29 mouse cellular contexts compared by ENCODE assay signal in genomic region chr2:60084823-60085222, GRCm38 (mm10).
DNase-seq lines count a peak whose midpoint lies in the region; ATAC-seq and TF ChIP-seq lines count a peak whose summit lies in the region.
"Had no signal": no experiment of that assay in that cellular context is flagged by ENCODE, and none has a peak within 500 bp of the region (broad histone marks: within the 10 kb centered on the region; RNA-seq: fewer than 3 reads in every experiment).

No protein-coding gene starts in this region.

- no peaks in the 10 kb centered on the region for H3K27me3 ChIP-seq in heart, embryonic 11.5 days (ENCODE audit: control insufficient read depth, insufficient read depth, low read length)
- H3K27me3 ChIP-seq in ES-Bruce4 (ENCODE audit: control insufficient read depth, insufficient read depth, low read length, poor library complexity, severe bottlenecking), result no peaks in the 10 kb centered on the region
- H3K27me3 ChIP-seq: CH12.LX; embryonic facial prominence, embryonic 12.5 days; embryonic facial prominence, embryonic 15.5 days; forebrain, embryonic 12.5 days; forebrain, embryonic 15.5 days; heart, embryonic 12.5 days; heart, embryonic 15.5 days; hindbrain, embryonic 13.5 days; intestine, embryonic 15.5 days had no signal

- no peak overlapping the region for H3K4me2 ChIP-seq in heart, embryonic 11.5 days
- H3K4me2 ChIP-seq: embryonic facial prominence, embryonic 12.5 days; embryonic facial prominence, embryonic 15.5 days; forebrain, embryonic 12.5 days; forebrain, embryonic 15.5 days; heart, embryonic 12.5 days; heart, embryonic 15.5 days; hindbrain, embryonic 13.5 days; intestine, embryonic 15.5 days had no signal

- no peak for TF ChIP-seq POLR2A in ES-Bruce4 (IDR thresholded peaks at IDR 0.05; ENCODE audit: insufficient read depth, low read length)
- TF ChIP-seq POLR2A in bone marrow, adult 2 months (IDR thresholded peaks at IDR 0.05; ENCODE audit: borderline replicate concordance, control insufficient read depth, low read depth, low read length), result no peak

- H3K27ac ChIP-seq in heart, embryonic 11.5 days (ENCODE audit: low read depth, low read length), result no peak overlapping the region
- H3K27ac ChIP-seq in ES-Bruce4 (ENCODE audit: insufficient read depth, low read length), result peak overlapping the region; percentile 66
- peak overlapping the region; percentile 63 for H3K27ac ChIP-seq in bone marrow, adult 2 months (ENCODE audit: control insufficient read depth, insufficient read depth, low read depth, low read length, poor library complexity)
- H3K27ac ChIP-seq: embryonic facial prominence, embryonic 12.5 days; embryonic facial prominence, embryonic 15.5 days; forebrain, embryonic 12.5 days; forebrain, embryonic 15.5 days; heart, embryonic 15.5 days; hindbrain, embryonic 10.5 days; hindbrain, embryonic 13.5 days; intestine, embryonic 15.5 days had no signal

- TF ChIP-seq EP300 in ES-Bruce4 (IDR thresholded peaks at IDR 0.05; ENCODE audit: insufficient read depth, low read depth, low read length), result peak; percentile 94

- no peak for ATAC-seq in heart, embryonic 11.5 days (replicated peaks; ENCODE audit: insufficient number of reproducible peaks, low FRiP score, low TSS enrichment)
- ATAC-seq: activated CD4-positive, CD25-positive, alpha-beta regulatory T cell, adult 4 months; forebrain, embryonic 15.5 days; hindbrain, embryonic 16.5 days; intestine, embryonic 15.5 days had no signal

- H3K9ac ChIP-seq in heart, embryonic 11.5 days (ENCODE audit: low read depth, low read length), result no peak overlapping the region
- no peak overlapping the region for H3K9ac ChIP-seq in ES-Bruce4 (ENCODE audit: low read depth, poor library complexity, severe bottlenecking)
- H3K9ac ChIP-seq: embryonic facial prominence, embryonic 12.5 days; embryonic facial prominence, embryonic 15.5 days; forebrain, embryonic 12.5 days; forebrain, embryonic 15.5 days; heart, embryonic 12.5 days; heart, embryonic 15.5 days; hindbrain, embryonic 13.5 days; intestine, embryonic 15.5 days had no signal

- H3K4me1 ChIP-seq in heart, embryonic 11.5 days (ENCODE audit: control insufficient read depth, insufficient read depth, low read length), result peaks cover 16% of the 10 kb centered on the region
- H3K4me1 ChIP-seq in ES-Bruce4 (ENCODE audit: control insufficient read depth, insufficient read depth, low read length), result peaks cover 5% of the 10 kb centered on the region
- H3K4me1 ChIP-seq in bone marrow, adult 2 months (ENCODE audit: control insufficient read depth, insufficient read depth, low read length), result peaks cover 7% of the 10 kb centered on the region
- H3K4me1 ChIP-seq: intestine, embryonic 15.5 days had no signal

- no peaks in the 10 kb centered on the region for H3K36me3 ChIP-seq in heart, embryonic 11.5 days (ENCODE audit: control insufficient read depth, insufficient read depth, low read length)
- no peaks in the 10 kb centered on the region for H3K36me3 ChIP-seq in ES-Bruce4 (ENCODE audit: control insufficient read depth, insufficient read depth, low read length, poor library complexity, severe bottlenecking)
- H3K36me3 ChIP-seq: embryonic facial prominence, embryonic 12.5 days; embryonic facial prominence, embryonic 15.5 days; forebrain, embryonic 12.5 days; forebrain, embryonic 15.5 days; heart, embryonic 15.5 days; hindbrain, embryonic 13.5 days; intestine, embryonic 15.5 days had no signal

- DNase-seq in heart, adult 11 months, result peak; percentile 89
- no peak for DNase-seq in ovary, postnatal 36 days (ENCODE audit: low spot score)
- no peak for DNase-seq in layer of hippocampus, postnatal 10 days (ENCODE audit: low spot score in 2 of 2)
- DNase-seq: adrenal gland, adult 8-10 months; adrenal gland, postnatal 25 days; B cell, adult 2 months; cerebellum, adult 11 months; cerebellum, adult 2 months; cerebellum, adult 9-11 months; cerebellum, postnatal 25 days; gastrocnemius, postnatal 36 days; heart, postnatal 10 days; heart, postnatal 36 days; kidney, adult 11 months had no signal

- H3K9me3 ChIP-seq in heart, embryonic 11.5 days (replicated peaks; ENCODE audit: control insufficient read depth, low read length), result no peaks in the 10 kb centered on the region
- no peaks in the 10 kb centered on the region for H3K9me3 ChIP-seq in ES-Bruce4 (replicated peaks; ENCODE audit: control insufficient read depth, insufficient read depth, low read length, poor library complexity, severe bottlenecking)
- H3K9me3 ChIP-seq: embryonic facial prominence, embryonic 12.5 days; embryonic facial prominence, embryonic 15.5 days; forebrain, embryonic 12.5 days; forebrain, embryonic 15.5 days; heart, embryonic 12.5 days; heart, embryonic 15.5 days; hindbrain, embryonic 10.5 days; hindbrain, embryonic 13.5 days; intestine, embryonic 15.5 days had no signal

- no peak for TF ChIP-seq CTCF in ES-Bruce4 (IDR thresholded peaks at IDR 0.05; ENCODE audit: low read depth, low read length)
- no peak for TF ChIP-seq CTCF in bone marrow, adult 2 months (IDR thresholded peaks at IDR 0.05; ENCODE audit: control insufficient read depth, insufficient read depth, low read length)

- 97% methylated on average over 1 of the region's 1 CpGs for WGBS in heart, embryonic 11.5 days (ENCODE audit: insufficient replicate concordance)
- WGBS in bone marrow, adult 2 months, result 89% methylated on average over 1 of the region's 1 CpGs

- no peak overlapping the region for H3K4me3 ChIP-seq in heart, embryonic 11.5 days (ENCODE audit: low read depth, low read length)
- H3K4me3 ChIP-seq in ES-Bruce4 (ENCODE audit: low read depth, low read length), result no peak overlapping the region
- no peak overlapping the region for H3K4me3 ChIP-seq in bone marrow, adult 2 months (replicated peaks; ENCODE audit: control insufficient read depth, low read depth, low read length)
- H3K4me3 ChIP-seq: embryonic facial prominence, embryonic 12.5 days; embryonic facial prominence, embryonic 15.5 days; forebrain, embryonic 12.5 days; forebrain, embryonic 15.5 days; heart, embryonic 12.5 days; heart, embryonic 15.5 days; hindbrain, embryonic 10.5 days; hindbrain, embryonic 13.5 days; intestine, embryonic 15.5 days had no signal
